Mouse (Mus musculus) frontal cortex, postnatal 25 days (tissue): ENCODE measurements at regions not wholly inside any gene's neighbourhood (a gene's known extent, or its start where the extent isn't known, plus 50 kb on each side); places are given as distances from the start of the nearest gene placed in this dataset.

Source experiments
- DNase-seq, 2 experiments: peaks; one replicate each; pipeline ENCODE4 v3.0.0; 2022; ENCODE audit warnings: low spot score in 2 of 2

GRCm38 (mm10) chr1:107908236-107909063, 318.6 kb downstream of the Serpinb8 start:
- DNase-seq = no peak

- DNase-seq = no peak
These were observed 325.1 kb downstream of the Serpinb8 start for GRCm38 (mm10) chr1:107914671-107915590.

DNA sequence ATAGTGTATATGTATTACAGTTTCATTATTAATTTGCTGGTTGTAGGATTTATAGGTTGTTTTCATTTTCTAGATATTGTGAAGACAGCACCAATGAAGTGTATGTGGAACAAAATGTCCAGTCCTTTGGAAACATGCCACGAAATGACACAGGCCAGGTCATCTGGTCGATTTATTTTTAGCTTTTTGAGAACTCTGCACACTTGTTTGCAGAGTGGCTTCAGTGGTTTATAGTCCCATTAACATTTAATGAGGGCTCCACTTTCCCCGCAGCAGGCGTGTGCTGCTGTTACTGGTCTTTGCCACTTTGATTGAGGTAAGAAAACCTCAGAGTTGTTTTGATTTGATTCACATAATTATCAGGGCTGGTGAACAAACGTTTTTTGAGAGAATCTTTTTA, 327.2 kb downstream of the Serpinb8 start:
- DNase-seq = no peak

- no peak for DNase-seq
These were observed 351.9 kb downstream of the Serpinb8 start for GRCm38 (mm10) chr1:107941601-107942270.

DNA sequence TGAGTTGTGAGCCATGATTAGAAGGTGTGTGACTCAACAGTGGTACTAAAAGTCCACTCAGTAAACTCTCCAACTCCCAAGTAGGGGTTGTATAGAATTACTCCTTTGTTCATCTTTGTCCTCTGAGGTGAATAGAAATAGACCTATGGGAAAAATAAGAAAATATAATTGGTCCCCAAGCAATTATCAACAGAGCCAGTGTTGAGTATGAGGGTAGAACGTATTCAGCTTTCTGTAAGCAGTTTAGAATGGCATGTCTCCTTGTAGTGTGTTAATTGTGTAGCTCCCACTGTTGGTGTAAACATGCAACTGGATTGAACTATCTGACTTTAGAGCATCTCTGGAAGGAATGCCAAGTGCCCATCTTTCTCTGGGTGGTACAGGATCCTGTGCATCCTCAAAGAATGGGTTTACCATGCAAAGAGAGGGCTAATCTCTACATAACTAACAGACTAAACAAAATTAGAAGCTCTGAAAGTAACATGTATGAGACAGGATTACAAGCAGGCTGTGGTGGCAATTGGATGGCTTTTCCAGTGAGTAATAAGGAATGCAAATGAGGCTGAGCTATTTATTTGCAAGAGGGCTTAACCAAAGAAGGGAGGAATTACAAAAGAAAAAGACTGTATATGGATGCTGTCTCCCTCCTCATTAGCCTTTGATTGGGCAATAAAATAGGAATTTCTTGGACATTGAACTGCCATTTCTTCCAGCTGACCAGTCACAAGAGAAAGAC, 356.6 kb downstream of the Serpinb8 start:
- no peak for DNase-seq

GRCm38 (mm10) chr1:107950396-107950795, 360.6 kb downstream of the Serpinb8 start:
- DNase-seq = no peak

- no peak for DNase-seq
These were observed 371.2 kb downstream of the Serpinb8 start for GRCm38 (mm10) chr1:107961009-107961408.

GRCm38 (mm10) chr1:107975626-107976335, 386.0 kb downstream of the Serpinb8 start:
- no peak for DNase-seq

DNA sequence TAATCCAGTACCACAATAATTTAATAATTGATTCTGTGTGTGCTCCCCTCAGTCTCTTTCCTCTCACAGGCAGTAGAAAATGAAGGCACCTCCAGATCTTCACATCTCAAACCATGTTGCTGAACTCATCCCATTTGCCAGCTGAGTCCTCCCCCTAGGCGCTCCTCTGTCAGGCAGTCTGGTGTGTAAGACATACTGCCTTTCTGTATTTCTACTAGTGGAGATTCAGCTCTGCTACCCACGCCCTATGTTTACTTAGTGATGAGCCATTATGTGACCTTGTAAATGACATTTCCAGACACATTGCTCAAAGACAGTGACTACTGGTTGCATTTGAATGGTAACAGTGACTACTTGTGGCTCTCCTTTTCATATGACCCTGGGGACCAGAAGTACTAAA, 387.9 kb downstream of the Serpinb8 start:
- DNase-seq = no peak

- no peak for DNase-seq
These were observed 388.6 kb downstream of the Serpinb8 start for GRCm38 (mm10) chr1:107978411-107978810.

- no peak for DNase-seq
These were observed 395.8 kb downstream of the Serpinb8 start for GRCm38 (mm10) chr1:107985646-107986045.

DNA sequence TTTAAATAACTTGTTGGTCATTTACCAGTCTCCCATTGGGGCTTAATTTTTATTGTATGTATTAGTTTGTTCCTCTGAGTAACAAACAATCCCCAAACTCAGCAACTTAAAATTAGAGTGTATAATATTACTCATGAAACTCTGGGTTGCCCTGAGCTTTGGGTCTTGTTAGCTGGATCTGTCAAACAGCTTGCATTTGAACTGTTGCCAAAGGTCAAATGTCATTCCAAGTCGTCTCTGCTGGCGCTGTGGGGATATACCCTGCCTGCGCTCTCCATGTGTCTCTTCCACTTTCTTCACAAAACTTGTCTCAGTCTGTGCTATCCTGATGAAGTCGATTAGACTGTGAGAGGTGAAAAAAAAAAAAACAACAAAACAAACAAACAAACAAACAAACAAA, 398.3 kb downstream of the Serpinb8 start:
- DNase-seq = no peak

- no peak for DNase-seq
These were observed 403.2 kb downstream of the Serpinb8 start for GRCm38 (mm10) chr1:107993013-107993412.

DNA sequence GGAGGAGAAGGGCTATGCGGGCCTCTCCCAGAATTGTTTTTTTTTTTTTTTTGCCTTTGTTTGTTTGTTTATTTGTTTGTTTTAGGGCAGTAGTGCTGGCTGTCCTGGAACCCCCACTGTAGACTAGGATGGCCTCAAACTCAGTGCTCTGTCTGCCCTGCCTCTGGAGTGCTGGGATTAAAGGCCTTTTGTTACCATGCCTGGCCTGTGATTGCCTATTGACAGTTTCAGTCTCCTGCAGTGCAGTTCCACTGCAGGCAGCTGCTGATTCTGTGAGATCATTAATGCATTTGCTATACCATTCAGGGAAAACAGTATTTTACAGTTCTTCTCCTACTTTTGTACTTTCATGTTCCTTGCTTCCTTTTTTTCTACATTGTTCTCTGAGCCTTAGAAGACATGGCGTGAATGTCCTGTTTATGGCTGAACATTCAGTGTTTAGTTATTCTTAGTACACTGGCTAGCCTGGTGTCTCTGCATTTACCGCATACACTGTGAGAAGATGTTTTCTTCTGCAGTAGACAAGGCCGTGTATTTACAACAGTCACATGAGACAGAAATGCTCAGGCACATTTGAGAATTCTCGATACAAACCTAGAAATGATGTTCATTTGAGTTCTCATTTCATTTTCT, 434.0 kb downstream of the Serpinb8 start:
- DNase-seq = no peak

- no peak for DNase-seq
These were observed 434.9 kb downstream of the Serpinb8 start for GRCm38 (mm10) chr1:108024705-108025104.

GRCm38 (mm10) chr1:108026461-108026860, 436.7 kb downstream of the Serpinb8 start:
- no peak for DNase-seq

DNA sequence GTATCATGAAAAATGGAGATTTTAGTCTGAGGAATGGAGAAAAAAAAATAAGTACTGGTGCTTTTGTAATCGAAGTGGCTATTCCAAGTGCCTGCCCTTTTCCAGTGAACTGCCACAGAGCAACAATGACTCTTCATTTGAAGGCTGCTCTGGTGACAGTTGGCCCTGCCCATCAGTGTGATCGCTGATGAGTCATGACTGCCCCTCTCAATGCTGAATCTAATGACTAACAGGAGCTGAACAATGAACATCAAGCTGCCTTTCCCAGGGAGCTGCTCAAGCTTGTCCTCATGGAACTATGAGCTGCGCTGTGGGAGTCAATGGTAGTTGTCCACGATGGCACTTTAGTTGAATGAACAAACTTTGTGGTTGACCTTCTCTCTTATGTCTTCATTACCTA, 456.4 kb downstream of the Serpinb8 start:
- DNase-seq = no peak

GRCm38 (mm10) chr1:108046857-108047714, 457.3 kb downstream of the Serpinb8 start:
- DNase-seq = no peak

GRCm38 (mm10) chr1:108094622-108095021, 504.8 kb downstream of the Serpinb8 start:
- DNase-seq = no peak
